Mouse (Mus musculus): ENCODE results near the gene Asb1. TPM values are rescaled to one million over a fixed set of nuclear protein-coding genes. Genes with fewer than 3 reads are reported as not detected.

The Asb1 gene
- polyA plus RNA-seq, 1 experiment: 10.7 TPM

- no peak for DNase-seq (ENCODE audit: low read depth)
Observed at GRCm38 (mm10) chr1:91606701-91607100, 66.4 kb downstream of the Asb1 start.

GRCm38 (mm10) chr1:91607141-91607540 lies 66.8 kb downstream of the Asb1 start:
- DNase-seq (ENCODE audit: low read depth): no peak

Other genes with a start within 250 kb of the Asb1 start
- gene Scly, start 242.2 kb upstream of the Asb1 start, polyA plus RNA-seq (2012; rRNA removed): 14.9 and 15.7 TPM in 2 replicates
- 0.07 and 0.13 TPM in 2 replicates for gene Espnl, start 218.5 kb upstream of the Asb1 start, polyA plus RNA-seq (2012; rRNA removed)
- 0.47 and 0.55 TPM in 2 replicates for gene Klhl30, start 189.5 kb upstream of the Asb1 start, polyA plus RNA-seq (2012; rRNA removed)
- 0.05 and 0.14 TPM in 2 replicates for gene Erfe, start 174.1 kb upstream of the Asb1 start, polyA plus RNA-seq (2012; rRNA removed)
- 45.7 and 47.1 TPM in 2 replicates for gene Ilkap, start 141.7 kb upstream of the Asb1 start, polyA plus RNA-seq (2012; rRNA removed)
- gene Hes6, start 126.5 kb upstream of the Asb1 start, polyA plus RNA-seq (2012; rRNA removed): 27.8 and 37.0 TPM in 2 replicates
- 6.8 and 6.9 TPM in 2 replicates for gene Per2, start 81.2 kb upstream of the Asb1 start, polyA plus RNA-seq (2012; rRNA removed)
- 5.2 and 7.3 TPM in 2 replicates for gene Traf3ip1, start 45.9 kb upstream of the Asb1 start, polyA plus RNA-seq (2012; rRNA removed)